Mouse (Mus musculus): ENCODE data around the gene Cuta. TPM values are rescaled to one million over a fixed set of nuclear protein-coding genes. Genes with fewer than 3 reads are reported as not detected.

Gene Cuta
- polyA plus RNA-seq, 1 experiment from 2014 or later = 180 TPM

- 27% methylated on average over 6 of the region's 6 CpGs for WGBS
- H3K4me1 ChIP-seq = peaks cover 52% of the 10 kb centered on the region
- no peaks in the 10 kb centered on the region for H3K27me3 ChIP-seq
- peak overlapping the region; percentile 42 for H3K4me3 ChIP-seq
- H3K4me2 ChIP-seq = peak overlapping the region; percentile 83
- no peak for ATAC-seq (ENCODE audit: insufficient number of reproducible peaks, insufficient read depth, low FRiP score, low TSS enrichment, low read depth)
- H3K9ac ChIP-seq = peak overlapping the region; percentile 71
- H3K36me3 ChIP-seq = peaks cover 37% of the 10 kb centered on the region
- no peak overlapping the region for H3K27ac ChIP-seq
- no peaks in the 10 kb centered on the region for H3K9me3 ChIP-seq
These were observed 13.8 kb upstream of the Cuta start for GRCm38 (mm10) chr17:26953201-26953600.

DNA sequence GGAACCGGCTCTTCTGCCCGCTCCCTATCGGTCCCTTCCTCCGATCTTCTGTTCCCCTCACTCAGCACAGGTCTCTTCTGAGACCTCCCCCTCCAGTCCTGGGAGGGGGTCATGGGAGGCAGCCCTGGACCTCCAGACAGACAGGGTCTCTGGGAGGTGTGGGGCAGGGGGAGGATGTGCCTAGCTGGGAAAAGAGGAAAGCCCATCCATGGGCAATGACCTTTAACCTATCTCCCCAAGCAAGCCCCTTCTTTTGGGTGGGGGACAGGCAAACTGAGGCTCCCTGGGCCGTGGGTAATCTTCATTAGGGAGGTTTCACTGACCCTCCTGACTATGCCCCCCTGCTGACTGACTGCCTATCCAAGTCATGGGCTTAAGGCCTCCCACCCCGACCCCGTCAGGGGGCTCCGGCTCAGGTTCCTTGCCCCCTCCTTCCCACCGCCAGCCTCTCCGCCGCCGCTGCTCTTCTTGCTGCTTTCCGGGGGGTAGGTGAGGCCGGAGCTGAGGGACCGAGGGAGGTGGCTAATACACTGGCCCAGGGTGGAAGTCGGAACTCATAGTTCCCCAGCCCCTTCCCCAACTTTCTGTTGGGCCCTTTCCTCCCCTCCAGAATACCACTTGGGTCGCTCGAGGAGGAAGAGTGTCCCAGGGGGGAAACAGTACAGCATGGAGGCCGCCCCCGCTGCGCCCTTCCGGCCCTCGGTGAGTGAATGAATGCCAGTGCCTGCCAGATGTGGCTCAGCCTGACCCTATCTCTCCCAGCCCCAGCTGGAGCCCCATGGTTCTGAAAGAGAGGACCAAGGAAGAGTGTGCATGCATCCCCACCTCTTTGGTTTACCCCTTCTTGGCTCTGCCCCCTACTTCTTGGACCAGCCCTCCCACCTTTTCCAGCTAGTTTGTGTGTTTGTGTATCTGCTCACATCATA is 12.8 kb upstream of the Cuta start:
- Histone ChIP-seq H3K4me1 (peaks cover 59% of the 10 kb centered on the region), H3K4me3 (peak overlapping the region; percentile 42), H3K27ac (peak overlapping the region; percentile 84), H3K9me3 (no peaks in the 10 kb centered on the region), H3K9ac (peak overlapping the region; percentile 71), H3K36me3 (peaks cover 27% of the 10 kb centered on the region), H3K27me3 (no peaks in the 10 kb centered on the region), H3K4me2 (peak overlapping the region; percentile 83)
- no peak for ATAC-seq (ENCODE audit: insufficient number of reproducible peaks, insufficient read depth, low FRiP score, low TSS enrichment, low read depth)
- 2% methylated on average over 23 of the region's 23 CpGs for WGBS

DNA sequence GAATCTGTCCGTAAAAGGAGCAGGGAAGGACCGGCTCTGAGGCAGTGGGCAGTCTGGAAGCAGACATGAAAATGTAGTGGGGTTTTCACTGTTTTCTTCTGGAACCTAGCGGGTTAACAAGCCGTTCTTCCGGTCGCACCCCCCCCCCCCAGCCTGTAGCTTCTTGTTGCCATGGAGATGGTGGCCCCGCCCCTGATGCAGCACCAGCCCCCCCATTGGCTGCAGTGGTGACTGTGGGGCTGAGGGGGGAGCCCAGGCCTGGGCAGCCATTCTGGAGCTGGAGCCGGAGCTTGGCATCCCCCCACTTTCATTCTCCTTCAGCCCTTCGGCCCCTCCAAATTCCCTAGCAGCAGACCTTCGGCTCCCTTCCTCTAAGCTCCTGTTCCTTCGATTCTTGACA is 12.0 kb upstream of the Cuta start:
- under 1% methylated on average over 11 of the region's 11 CpGs for WGBS
- no peaks in the 10 kb centered on the region for H3K9me3 ChIP-seq
- H3K27me3 ChIP-seq = no peaks in the 10 kb centered on the region
- H3K4me2 ChIP-seq = peak overlapping the region; percentile 83
- peaks cover 67% of the 10 kb centered on the region for H3K4me1 ChIP-seq
- H3K4me3 ChIP-seq = peak overlapping the region; percentile 42
- ATAC-seq (ENCODE audit: insufficient number of reproducible peaks, insufficient read depth, low FRiP score, low TSS enrichment, low read depth) = peak; percentile 71
- peak overlapping the region; percentile 84 for H3K27ac ChIP-seq
- peak overlapping the region; percentile 71 for H3K9ac ChIP-seq
- H3K36me3 ChIP-seq = peaks cover 19% of the 10 kb centered on the region

GRCm38 (mm10) chr17:26950560-26951288 is 11.4 kb upstream of the Cuta start:
- peaks cover 74% of the 10 kb centered on the region for H3K4me1 ChIP-seq
- no peaks in the 10 kb centered on the region for H3K27me3 ChIP-seq
- ATAC-seq (ENCODE audit: insufficient number of reproducible peaks, insufficient read depth, low FRiP score, low TSS enrichment, low read depth) = no peak
- peak overlapping the region; percentile 71 for H3K9ac ChIP-seq
- peak overlapping the region; percentile 84 for H3K27ac ChIP-seq
- peak overlapping the region; percentile 42 for H3K4me3 ChIP-seq
- no peaks in the 10 kb centered on the region for H3K9me3 ChIP-seq
- 21% methylated on average over 7 of the region's 7 CpGs for WGBS
- H3K36me3 ChIP-seq = peaks cover 12% of the 10 kb centered on the region
- H3K4me2 ChIP-seq = peak overlapping the region; percentile 83

- Histone ChIP-seq H3K4me3 (no peak overlapping the region; the same call in 1 of the 2 replicates), H3K36me3 (peaks cover 10% of the 10 kb centered on the region), H3K9me3 (no peaks in the 10 kb centered on the region), H3K4me2 (peak overlapping the region; percentile 92), H3K27ac (peak overlapping the region; percentile 72), H3K9ac (peak overlapping the region; percentile 54), H3K4me1 (peaks cover 79% of the 10 kb centered on the region), H3K27me3 (no peaks in the 10 kb centered on the region)
- 37% methylated on average over 5 of the region's 5 CpGs for WGBS
- ATAC-seq (ENCODE audit: insufficient number of reproducible peaks, insufficient read depth, low FRiP score, low TSS enrichment, low read depth) = no peak
These were observed 10.5 kb upstream of the Cuta start for GRCm38 (mm10) chr17:26949866-26950265.

DNA sequence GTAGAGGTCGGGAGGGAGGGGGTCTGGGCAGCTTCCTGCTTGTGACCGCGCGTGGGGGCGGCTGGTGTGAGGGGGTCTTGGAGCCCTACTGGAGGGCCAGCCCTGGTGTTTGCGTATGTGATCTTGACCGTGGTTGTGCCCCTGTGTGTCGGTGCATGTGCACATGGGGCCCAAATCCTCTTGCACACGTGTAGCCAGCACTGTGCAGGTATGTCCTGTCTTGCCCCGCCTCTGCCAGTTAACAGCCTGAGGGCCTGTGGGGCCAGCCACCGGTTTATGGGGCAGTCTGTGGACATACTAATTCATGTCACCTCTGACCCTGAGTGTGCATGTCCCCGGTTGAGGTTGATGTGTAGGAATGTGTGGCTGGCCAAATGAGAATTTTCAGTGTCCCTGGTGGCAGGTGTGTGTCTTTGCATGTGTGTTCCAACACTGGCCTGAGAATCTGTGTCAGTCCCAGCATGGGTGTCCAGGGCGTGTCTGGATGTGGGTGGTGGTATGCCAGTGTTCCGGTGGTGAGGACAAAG is 9.7 kb upstream of the Cuta start:
- Histone ChIP-seq H3K27me3 (no peaks in the 10 kb centered on the region), H3K4me1 (peaks cover 79% of the 10 kb centered on the region), H3K9me3 (no peaks in the 10 kb centered on the region), H3K36me3 (peaks cover 6% of the 10 kb centered on the region; the same call in 1 of the 2 replicates), H3K9ac (peak overlapping the region; percentile 84), H3K4me3 (peak overlapping the region; percentile 69), H3K4me2 (peak overlapping the region; percentile 92), H3K27ac (peak overlapping the region; percentile 72)
- ATAC-seq (ENCODE audit: insufficient number of reproducible peaks, insufficient read depth, low FRiP score, low TSS enrichment, low read depth) = no peak
- 7% methylated on average over 13 of the region's 14 CpGs for WGBS

- peaks cover 6% of the 10 kb centered on the region; the same call in 1 of the 2 replicates for H3K36me3 ChIP-seq
- peak overlapping the region; percentile 69 for H3K4me3 ChIP-seq
- H3K27me3 ChIP-seq = no peaks in the 10 kb centered on the region
- ATAC-seq (ENCODE audit: insufficient number of reproducible peaks, insufficient read depth, low FRiP score, low TSS enrichment, low read depth) = no peak
- H3K9ac ChIP-seq = peak overlapping the region; percentile 84
- 1% methylated on average over 16 of the region's 87 CpGs for WGBS
- no peaks in the 10 kb centered on the region for H3K9me3 ChIP-seq
- peaks cover 75% of the 10 kb centered on the region for H3K4me1 ChIP-seq
- H3K4me2 ChIP-seq = peak overlapping the region; percentile 92
- H3K27ac ChIP-seq = peak overlapping the region; percentile 72
These were observed 9.1 kb upstream of the Cuta start for GRCm38 (mm10) chr17:26948316-26949050.

DNA sequence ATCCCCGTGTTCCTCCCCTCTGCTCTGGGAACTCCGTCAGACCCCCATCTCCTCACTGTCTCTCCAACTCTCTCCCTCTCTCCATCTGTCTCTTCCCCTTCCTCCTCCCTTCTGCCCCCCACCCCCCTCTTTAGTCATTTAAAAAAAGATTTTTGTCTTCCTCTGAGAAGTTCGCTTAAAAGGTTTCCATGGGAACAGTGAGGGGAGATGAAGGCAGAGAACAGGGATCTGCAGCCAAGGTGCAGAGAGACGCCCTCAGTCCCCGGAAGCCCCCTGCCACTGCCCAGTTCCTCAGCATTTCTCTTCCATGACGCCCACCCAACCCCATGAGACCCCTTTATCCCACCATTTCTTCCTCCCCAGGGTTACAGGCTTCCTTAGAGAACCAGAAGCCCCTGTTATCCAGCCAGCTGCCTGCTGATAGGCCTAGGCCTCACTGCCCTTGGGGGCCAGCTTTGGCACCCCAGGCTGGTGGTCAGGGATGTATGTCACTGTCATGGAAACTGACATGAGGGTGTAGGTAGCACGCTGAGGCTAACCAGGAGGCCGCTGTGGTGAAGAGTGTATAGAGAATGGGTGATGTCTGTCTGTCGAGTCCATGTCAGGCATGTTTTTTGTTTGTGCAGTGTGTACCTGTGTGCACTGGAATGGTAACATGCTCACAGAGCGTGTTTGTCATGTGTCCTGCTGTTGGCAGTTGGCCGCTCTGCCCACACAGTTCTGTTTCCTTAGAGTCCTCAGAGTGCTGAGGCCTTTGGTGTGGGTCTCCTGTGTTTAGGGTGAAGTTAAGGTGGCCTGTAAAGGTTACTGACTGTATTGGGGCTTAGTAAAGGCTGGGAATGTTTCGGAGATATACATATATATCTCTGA is 8.1 kb upstream of the Cuta start:
- Histone ChIP-seq H3K4me2 (peak overlapping the region; percentile 79), H3K9ac (peak overlapping the region; percentile 77), H3K27me3 (no peaks in the 10 kb centered on the region), H3K4me3 (peak overlapping the region; percentile 49; the same call in 1 of the 2 replicates), H3K27ac (peak overlapping the region; percentile 78), H3K36me3 (peaks cover 6% of the 10 kb centered on the region; the same call in 1 of the 2 replicates), H3K9me3 (no peaks in the 10 kb centered on the region), H3K4me1 (peaks cover 66% of the 10 kb centered on the region)
- WGBS = 49% methylated on average over 12 of the region's 12 CpGs
- no peak for ATAC-seq (ENCODE audit: insufficient number of reproducible peaks, insufficient read depth, low FRiP score, low TSS enrichment, low read depth)

DNA sequence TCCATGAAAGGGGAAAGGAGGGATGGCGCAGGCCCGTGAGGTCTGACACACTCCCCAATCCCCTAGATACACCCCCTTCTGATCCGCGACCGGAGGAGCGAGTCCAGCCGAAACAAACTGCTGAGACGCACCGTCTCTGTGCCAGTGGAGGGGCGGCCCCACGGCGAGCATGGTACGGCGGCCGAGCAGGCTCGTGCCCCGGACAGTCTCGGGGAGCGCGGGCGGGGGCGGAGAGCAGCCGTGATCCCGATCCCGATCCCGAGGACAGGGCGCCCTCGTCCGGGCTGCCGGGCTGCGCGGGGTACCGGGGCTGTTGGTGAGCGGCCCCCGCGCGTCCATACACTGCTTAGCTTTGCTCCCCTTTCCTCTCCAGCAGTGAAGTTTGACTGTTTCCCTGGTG is 7.2 kb upstream of the Cuta start:
- peak; percentile 37; the same call in 1 of the 2 replicates for ATAC-seq (ENCODE audit: insufficient number of reproducible peaks, insufficient read depth, low FRiP score, low TSS enrichment, low read depth)
- peaks cover 63% of the 10 kb centered on the region for H3K4me1 ChIP-seq
- WGBS = 2% methylated on average over 37 of the region's 37 CpGs

GRCm38 (mm10) chr17:26945824-26946495 is 6.6 kb upstream of the Cuta start:
- peaks cover 58% of the 10 kb centered on the region for H3K4me1 ChIP-seq
- peaks cover 6% of the 10 kb centered on the region; the same call in 1 of the 2 replicates for H3K36me3 ChIP-seq
- ATAC-seq (ENCODE audit: insufficient number of reproducible peaks, insufficient read depth, low FRiP score, low TSS enrichment, low read depth) = no peak

More for the DNA sequence above, 7.2 kb upstream of the Cuta start:
- H3K4me3 ChIP-seq = peak overlapping the region; percentile 49
- no peaks in the 10 kb centered on the region for H3K27me3 ChIP-seq
- no peaks in the 10 kb centered on the region for H3K9me3 ChIP-seq
- peaks cover 6% of the 10 kb centered on the region; the same call in 1 of the 2 replicates for H3K36me3 ChIP-seq
- H3K27ac ChIP-seq = peak overlapping the region; percentile 78
- peak overlapping the region; percentile 77 for H3K9ac ChIP-seq
- peak overlapping the region; percentile 79 for H3K4me2 ChIP-seq

More at GRCm38 (mm10) chr17:26945824-26946495, 6.6 kb upstream of the Cuta start:
- Histone ChIP-seq H3K27me3 (no peaks in the 10 kb centered on the region), H3K9ac (peak overlapping the region; percentile 77), H3K4me2 (peak overlapping the region; percentile 79), H3K9me3 (no peaks in the 10 kb centered on the region), H3K27ac (peak overlapping the region; percentile 78), H3K4me3 (peak overlapping the region; percentile 49)
- WGBS = 23% methylated on average over 13 of the region's 13 CpGs

Data from embryonic facial prominence, embryonic 13.5 days (tissue).